Mouse (Mus musculus) limb, embryonic 11.5 days (tissue): Measurements from ENCODE around the gene Capn13. TPM values are rescaled to one million over a fixed set of nuclear protein-coding genes. Genes with fewer than 3 reads are reported as not detected.

Experiments
- ATAC-seq: fragments of 200-750 bp; cut with Nextera tagmentation; 2 replicates; pipeline ENCODE4 v1.8.0; 2017; ENCODE audit warnings: low read depth; ENCODE audit not compliant: insufficient number of reproducible peaks, low FRiP score, low TSS enrichment
- DNase-seq: peaks from one replicate; pipeline ENCODE4 v3.0.0-alpha.2; 2015; ENCODE audit warnings: low spot score
- H3K27ac ChIP-seq: fragments of 300-500 bp; sonication (generic); replicated peaks from 2 replicates; pipeline ENCODE4 v1.5.1; 2014; ENCODE audit warnings: low read depth, mild to moderate bottlenecking, low read length
- H3K27me3 ChIP-seq: fragments of 300-500 bp; sonication (generic); 2 replicates; pipeline ENCODE4 v1.6.1; 2014; ENCODE audit warnings: mild to moderate bottlenecking, low read length, mixed read lengths; ENCODE audit not compliant: control insufficient read depth, insufficient read depth
- H3K36me3 ChIP-seq: fragments of 300-500 bp; sonication (generic); 2 replicates; pipeline ENCODE4 v1.6.1; 2014; ENCODE audit warnings: mild to moderate bottlenecking, low read length, moderate library complexity, mixed read lengths; ENCODE audit not compliant: control insufficient read depth, insufficient read depth
- H3K4me1 ChIP-seq: fragments of 300-500 bp; sonication (generic); 2 replicates; pipeline ENCODE4 v1.6.1; 2014; ENCODE audit warnings: low read length, mixed read lengths; ENCODE audit not compliant: control insufficient read depth, insufficient read depth
- H3K4me2 ChIP-seq: fragments of 300-500 bp; sonication (generic); 2 replicates; pipeline ENCODE4 v1.6.1; 2014; ENCODE audit warnings: low read depth, mild to moderate bottlenecking, moderate library complexity; ENCODE audit not compliant: severe bottlenecking
- H3K4me3 ChIP-seq: fragments of 300-500 bp; sonication (generic); 2 replicates; pipeline ENCODE4 v1.5.1; 2014; ENCODE audit warnings: low read depth, low read length
- H3K9ac ChIP-seq: fragments of 300-500 bp; sonication (generic); 2 replicates; pipeline ENCODE4 v1.6.1; 2014; ENCODE audit warnings: mild to moderate bottlenecking, low read length
- H3K9me3 ChIP-seq: fragments of 300-500 bp; sonication (generic); 2 replicates; pipeline ENCODE4 v1.6.1; 2016; ENCODE audit warnings: low read length; ENCODE audit not compliant: control insufficient read depth
- WGBS: fragments of 180-500 bp; shearing (Covaris S2); extraction: QIAGEN DNeasy Blood & Tissue Kit; methylation state at CpG from one replicate; pipeline ENCODE4 v1.1.7; 2014; 5-methylcytosine and 5-hydroxymethylcytosine counted together
- polyA plus RNA-seq: library from polyadenylated mRNA; unstranded; fragments of >200 nt; fragmentation: Nextera tagmentation; extraction: Ambion mirVana; gene quantifications from 2 replicates; pipeline ENCODE4 v1.2.1, GENCODE M21; 2014

Gene Capn13
- polyA plus RNA-seq, 1 experiment from 2014 or later, result not detected

DNA sequence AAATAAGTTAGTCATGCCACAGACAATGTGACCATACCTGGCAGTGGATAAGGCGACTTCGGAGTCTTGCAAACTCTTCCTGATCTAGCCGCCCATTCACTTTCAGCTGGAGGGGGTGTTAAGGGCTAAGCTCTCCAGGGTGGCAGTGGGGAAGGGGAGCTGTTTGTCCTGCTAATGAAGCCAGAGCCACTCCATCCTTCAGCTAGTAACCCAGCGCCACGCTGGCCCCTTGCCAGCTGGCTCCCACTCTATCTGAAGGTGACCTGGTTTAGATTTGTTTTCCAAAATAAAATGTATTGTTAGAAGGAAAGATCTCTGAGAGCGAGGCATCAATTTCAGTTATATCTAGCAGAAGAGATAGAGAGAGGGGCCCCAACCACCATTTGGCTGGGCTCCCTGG is 75.9 kb downstream of the Capn13 start:
- H3K9ac ChIP-seq, result no peak overlapping the region
- H3K9me3 ChIP-seq, result no peaks in the 10 kb centered on the region
- no peaks in the 10 kb centered on the region for H3K4me1 ChIP-seq
- WGBS, result 46% methylated on average over 6 of the region's 6 CpGs
- no peaks in the 10 kb centered on the region for H3K27me3 ChIP-seq
- ATAC-seq (no peak), DNase-seq (no peak)
- H3K4me3 ChIP-seq, result no peak overlapping the region
- H3K4me2 ChIP-seq, result no peak overlapping the region
- no peak overlapping the region for H3K27ac ChIP-seq
- H3K36me3 ChIP-seq, result no peaks in the 10 kb centered on the region

DNA sequence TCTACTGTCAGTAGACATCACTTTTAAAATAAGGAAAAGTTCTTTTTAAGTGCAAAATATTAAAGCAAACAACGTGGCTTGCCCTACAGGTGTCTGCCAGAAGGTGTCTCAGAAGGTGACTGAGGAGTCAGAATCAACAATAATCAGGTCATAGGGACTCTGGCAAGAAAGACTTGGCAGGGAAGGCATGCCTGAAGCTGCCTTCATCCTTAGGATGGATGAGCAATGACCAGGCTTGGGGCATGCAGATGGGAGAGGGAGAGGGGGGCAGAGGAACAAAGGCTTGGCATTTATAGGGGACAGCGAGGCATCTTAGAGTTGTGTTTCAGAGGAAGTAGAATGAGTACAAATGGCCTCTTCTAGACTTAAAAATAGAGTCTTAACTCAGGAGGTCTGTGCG is 76.7 kb downstream of the Capn13 start:
- 77% methylated on average over 3 of the region's 3 CpGs for WGBS
- Histone ChIP-seq H3K9ac (no peak overlapping the region), H3K4me2 (no peak overlapping the region), H3K9me3 (no peaks in the 10 kb centered on the region), H3K27ac (no peak overlapping the region), H3K36me3 (no peaks in the 10 kb centered on the region), H3K27me3 (no peaks in the 10 kb centered on the region), H3K4me3 (no peak overlapping the region), H3K4me1 (no peaks in the 10 kb centered on the region)
- DNase-seq (no peak), ATAC-seq (no peak)

DNA sequence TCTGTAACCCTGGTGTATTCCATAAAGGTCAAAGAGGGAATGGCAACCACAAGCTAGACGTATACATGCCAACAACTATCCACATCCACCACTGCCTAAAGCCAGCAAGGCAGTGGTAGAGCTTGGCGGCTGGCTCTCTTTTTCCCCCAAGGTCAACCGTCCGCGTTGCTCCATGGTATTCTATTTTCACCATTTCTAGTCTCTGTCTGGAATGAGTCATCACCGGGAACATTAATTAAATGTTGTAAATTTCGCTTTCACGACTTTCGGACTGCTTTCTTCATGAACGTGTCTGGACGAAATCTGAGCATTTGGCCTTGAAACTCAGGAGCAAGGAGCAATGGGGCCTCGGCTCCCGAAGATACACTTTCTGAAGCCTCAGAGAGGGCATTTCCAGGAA is 85.9 kb downstream of the Capn13 start:
- WGBS, result 84% methylated on average over 13 of the region's 13 CpGs
- ATAC-seq (no peak), DNase-seq (no peak)
- no peak overlapping the region for H3K27ac ChIP-seq
- no peaks in the 10 kb centered on the region for H3K4me1 ChIP-seq
- no peak overlapping the region for H3K4me2 ChIP-seq
- H3K4me3 ChIP-seq, result no peak overlapping the region
- no peaks in the 10 kb centered on the region for H3K9me3 ChIP-seq
- no peak overlapping the region for H3K9ac ChIP-seq
- H3K27me3 ChIP-seq, result no peaks in the 10 kb centered on the region
- no peaks in the 10 kb centered on the region for H3K36me3 ChIP-seq

DNA sequence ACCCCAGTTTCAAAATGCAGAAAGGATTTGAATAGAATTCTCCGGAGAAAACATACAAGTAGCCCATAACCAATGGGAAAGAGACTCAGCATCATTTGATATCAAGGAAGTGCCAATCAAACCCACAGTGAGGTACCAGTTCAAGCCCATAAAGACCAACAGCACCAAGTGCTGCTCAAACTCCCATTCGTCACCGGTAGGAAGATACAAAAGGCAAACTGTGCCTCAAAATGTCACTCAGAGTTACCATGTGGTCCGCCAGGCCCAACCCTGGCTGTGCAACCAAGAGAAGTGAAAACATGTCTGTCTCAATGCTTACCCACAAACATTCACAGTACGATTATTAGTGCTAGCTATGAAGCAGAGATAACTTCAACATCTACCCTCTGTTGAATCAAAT is 89.2 kb downstream of the Capn13 start:
- no peak for ATAC-seq
- H3K9ac ChIP-seq, result no peak overlapping the region

DNA sequence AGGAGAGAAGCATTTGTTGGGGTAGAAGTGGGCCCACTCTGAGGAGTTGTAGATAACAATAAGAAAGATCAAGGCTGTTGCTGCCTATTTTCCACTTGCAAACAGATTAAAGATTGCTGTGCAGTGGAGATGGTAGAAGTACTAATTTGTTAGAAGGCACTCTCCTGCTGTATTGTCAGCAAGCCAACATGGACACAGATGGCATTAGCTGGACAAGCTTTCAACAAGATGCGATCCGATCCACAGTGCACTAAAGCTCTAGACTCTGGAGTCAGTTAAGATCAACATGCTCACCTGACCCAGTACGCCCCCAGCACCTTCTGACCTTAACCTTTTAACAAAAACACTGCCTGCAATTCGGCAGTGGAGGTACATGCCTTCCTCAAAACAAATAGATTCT is 92.0 kb downstream of the Capn13 start:
- H3K4me2 ChIP-seq, result no peak overlapping the region
- DNase-seq (no peak), ATAC-seq (no peak)
- no peak overlapping the region for H3K9ac ChIP-seq
- 90% methylated on average over 4 of the region's 4 CpGs for WGBS
- no peaks in the 10 kb centered on the region for H3K4me1 ChIP-seq
- H3K9me3 ChIP-seq, result no peaks in the 10 kb centered on the region
- no peaks in the 10 kb centered on the region for H3K36me3 ChIP-seq
- H3K27ac ChIP-seq, result no peak overlapping the region
- H3K27me3 ChIP-seq, result peaks cover 3% of the 10 kb centered on the region; the same call in 1 of the 2 replicates
- H3K4me3 ChIP-seq, result no peak overlapping the region

More for the DNA sequence above, 89.2 kb downstream of the Capn13 start:
- H3K4me1 ChIP-seq, result no peaks in the 10 kb centered on the region
- H3K27ac ChIP-seq, result no peak overlapping the region
- H3K4me2 ChIP-seq, result no peak overlapping the region
- DNase-seq, result no peak
- H3K36me3 ChIP-seq, result no peaks in the 10 kb centered on the region
- H3K9me3 ChIP-seq, result no peaks in the 10 kb centered on the region
- H3K4me3 ChIP-seq, result no peak overlapping the region
- 92% methylated on average over 5 of the region's 5 CpGs for WGBS
- no peaks in the 10 kb centered on the region for H3K27me3 ChIP-seq

DNA sequence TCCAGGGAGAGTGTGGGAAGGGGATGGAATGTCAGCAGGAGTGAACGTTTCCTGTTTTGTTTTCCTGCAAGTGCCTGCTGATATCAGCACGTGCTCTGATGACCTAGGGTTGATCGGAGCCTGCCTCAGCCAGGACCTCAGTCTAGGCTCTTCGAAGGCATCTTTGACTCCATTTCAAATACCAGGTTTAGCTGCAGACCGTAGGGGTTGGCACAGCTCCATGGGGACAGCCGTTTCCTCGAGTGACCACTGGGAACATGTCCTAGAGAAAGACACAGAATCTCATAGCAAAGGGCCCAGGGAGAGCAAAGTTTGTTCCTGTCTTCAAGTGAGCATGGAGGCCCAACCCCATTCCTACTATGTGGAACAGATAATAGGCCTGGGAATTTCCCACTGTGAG is 94.0 kb downstream of the Capn13 start:
- peaks cover 3% of the 10 kb centered on the region; the same call in 1 of the 2 replicates for H3K27me3 ChIP-seq
- H3K9me3 ChIP-seq, result no peaks in the 10 kb centered on the region
- H3K9ac ChIP-seq, result no peak overlapping the region
- WGBS, result 75% methylated on average over 7 of the region's 7 CpGs
- H3K27ac ChIP-seq, result no peak overlapping the region
- H3K4me2 ChIP-seq, result no peak overlapping the region
- H3K4me3 ChIP-seq, result no peak overlapping the region
- ATAC-seq (no peak), DNase-seq (no peak)
- no peaks in the 10 kb centered on the region for H3K36me3 ChIP-seq
- H3K4me1 ChIP-seq, result no peaks in the 10 kb centered on the region

DNA sequence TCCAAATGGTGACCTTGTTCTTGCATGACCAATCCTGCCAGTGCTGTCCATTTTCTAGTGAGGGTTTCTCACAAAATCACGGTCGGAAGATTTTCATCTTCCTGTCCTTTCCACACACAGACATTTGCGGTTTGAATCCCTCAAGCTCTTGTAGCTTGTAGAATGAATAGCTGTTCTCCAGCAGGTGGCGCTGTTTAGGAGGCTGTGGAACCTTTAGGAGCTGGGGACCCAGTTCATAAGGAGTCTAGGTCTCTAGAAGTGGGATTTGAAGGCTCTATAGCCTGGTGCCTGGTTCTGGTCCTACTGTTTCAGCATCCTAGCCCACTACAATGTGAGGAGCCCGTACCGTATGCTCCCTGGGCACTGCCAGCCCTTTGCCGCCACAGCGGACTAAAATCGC is 95.0 kb downstream of the Capn13 start:
- Histone ChIP-seq H3K4me1 (no peaks in the 10 kb centered on the region), H3K27me3 (peaks cover 3% of the 10 kb centered on the region; the same call in 1 of the 2 replicates), H3K4me3 (no peak overlapping the region), H3K36me3 (no peaks in the 10 kb centered on the region), H3K9ac (no peak overlapping the region), H3K27ac (no peak overlapping the region), H3K9me3 (no peaks in the 10 kb centered on the region), H3K4me2 (no peak overlapping the region)
- DNase-seq (peak; percentile 82), ATAC-seq (no peak)
- WGBS, result 54% methylated on average over 9 of the region's 9 CpGs

DNA sequence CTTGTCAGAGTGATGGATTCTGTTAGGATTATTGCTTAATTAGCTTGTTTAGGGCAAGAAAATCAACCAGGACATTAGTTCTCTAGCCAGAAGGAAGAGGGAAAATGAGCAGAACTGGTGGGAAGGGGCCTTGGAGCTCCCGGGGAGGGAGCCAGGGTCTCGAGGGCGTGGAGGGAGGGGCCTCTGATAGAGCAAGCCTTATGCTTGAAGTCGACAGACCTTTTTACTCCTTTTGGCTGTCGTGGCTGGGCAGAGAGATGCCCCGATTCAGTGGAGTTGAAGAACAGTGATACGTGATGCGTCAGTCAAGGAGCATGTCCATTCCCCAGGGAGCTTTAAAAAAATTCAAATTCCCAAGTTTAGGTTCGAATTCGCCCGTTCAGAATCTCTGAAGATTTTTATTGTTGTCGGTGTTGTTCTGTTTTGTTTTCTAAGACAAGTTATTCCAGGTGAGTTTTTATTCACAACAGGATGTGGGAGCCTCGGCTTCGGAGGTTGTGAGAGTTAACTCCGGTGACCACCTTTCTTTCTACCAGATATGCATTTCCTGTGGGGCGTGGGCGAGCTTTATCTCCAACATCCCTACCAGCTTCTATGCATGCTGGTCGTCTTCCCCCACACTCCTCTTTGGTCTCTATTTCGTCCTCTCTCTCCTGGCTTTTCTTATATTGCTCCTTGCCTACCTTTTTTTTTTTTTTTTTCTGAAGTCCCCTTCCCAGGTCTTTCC is 96.4 kb downstream of the Capn13 start:
- H3K9me3 ChIP-seq, result no peaks in the 10 kb centered on the region
- H3K9ac ChIP-seq, result no peak overlapping the region
- H3K4me2 ChIP-seq, result no peak overlapping the region
- no peak overlapping the region for H3K4me3 ChIP-seq
- H3K4me1 ChIP-seq, result no peaks in the 10 kb centered on the region
- no peaks in the 10 kb centered on the region for H3K36me3 ChIP-seq
- 61% methylated on average over 19 of the region's 19 CpGs for WGBS
- DNase-seq, result no peak
- H3K27me3 ChIP-seq, result peaks cover 3% of the 10 kb centered on the region; the same call in 1 of the 2 replicates
- H3K27ac ChIP-seq, result no peak overlapping the region
- no peak for ATAC-seq

DNA sequence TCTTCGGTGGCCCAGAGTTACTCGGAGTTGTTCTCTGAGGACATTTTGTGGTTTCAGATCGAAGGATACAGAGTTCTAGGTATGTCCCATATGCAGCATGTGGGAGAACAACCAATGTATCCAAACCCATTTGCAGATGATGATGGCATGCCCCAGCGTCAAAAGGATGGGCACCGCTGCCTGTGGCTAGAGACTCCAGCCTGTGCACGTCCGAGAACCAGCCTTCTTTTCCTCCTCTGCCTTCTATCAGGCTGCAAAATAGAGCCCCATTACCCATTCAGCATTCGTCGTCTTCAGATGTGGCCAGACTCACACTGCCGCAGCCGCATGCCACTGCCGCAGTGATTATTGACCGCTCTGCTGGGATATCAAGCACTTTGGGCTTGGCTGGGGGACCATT is 97.0 kb downstream of the Capn13 start:
- Histone ChIP-seq H3K27me3 (peaks cover 3% of the 10 kb centered on the region; the same call in 1 of the 2 replicates), H3K9me3 (no peaks in the 10 kb centered on the region), H3K4me2 (no peak overlapping the region), H3K36me3 (no peaks in the 10 kb centered on the region), H3K27ac (no peak overlapping the region), H3K9ac (no peak overlapping the region), H3K4me3 (no peak overlapping the region), H3K4me1 (no peaks in the 10 kb centered on the region)
- ATAC-seq (no peak), DNase-seq (no peak)
- WGBS, result 60% methylated on average over 13 of the region's 13 CpGs
